Mouse (Mus musculus): ENCODE measurements at regions not wholly inside any gene's neighbourhood (a gene's known extent, or its start where the extent isn't known, plus 50 kb on each side); places are given as distances from the start of the nearest gene placed in this dataset.

GRCm38 (mm10) chr3:145701945-145702344 lies 52.2 kb upstream of the Ccn1 start:
- TF ChIP-seq CTCF (IDR thresholded peaks at IDR 0.05): no peak
- no peak for TF ChIP-seq POLR2A (IDR thresholded peaks at IDR 0.05; ENCODE audit: insufficient read depth, low read depth, low read length)
- TF ChIP-seq EP300 (IDR thresholded peaks at IDR 0.05; ENCODE audit: insufficient read depth, low read depth, low read length): no peak
